Mouse (Mus musculus): ENCODE data around the gene Ablim2. TPM values are rescaled to one million over a fixed set of nuclear protein-coding genes. Genes with fewer than 3 reads are reported as not detected.
A peak's percentile ranks its signal among the peaks of the same experiment; 100 is the strongest.

The Ablim2 gene
- polyA plus RNA-seq, 1 experiment from 2014 or later: 0.51 TPM

DNA sequence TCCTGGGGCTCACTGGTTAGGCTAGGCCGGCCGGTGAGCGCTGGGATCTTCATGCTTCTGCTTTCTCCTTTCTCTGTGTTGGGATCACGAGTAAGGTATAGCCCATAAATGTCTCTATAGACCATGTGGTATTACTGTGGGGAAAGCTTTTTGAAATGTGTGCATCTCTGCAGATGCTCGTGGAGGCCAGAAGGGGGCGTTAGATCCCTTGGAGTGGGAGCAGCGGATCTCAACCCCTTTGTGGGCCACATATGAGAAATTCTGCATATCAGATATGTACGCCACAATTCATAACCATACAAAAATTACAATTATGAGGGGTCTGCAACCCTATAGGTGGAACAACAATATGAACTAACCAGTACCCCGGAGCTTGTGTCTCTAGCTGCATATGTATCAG, 131.3 kb downstream of the Ablim2 start:
- ATAC-seq (ENCODE audit: low FRiP score) (no peak), DNase-seq (ENCODE audit: low spot score, missing footprints) (no peak)
- no peak overlapping the region for H3K9ac ChIP-seq (ENCODE audit: low read length)
- no peaks in the 10 kb centered on the region for H3K4me1 ChIP-seq (ENCODE audit: control insufficient read depth, insufficient read depth, low read length)
- H3K27ac ChIP-seq (ENCODE audit: low read depth, low read length): no peak overlapping the region
- H3K4me3 ChIP-seq (ENCODE audit: low read depth, low read length): no peak overlapping the region
- no peaks in the 10 kb centered on the region for H3K36me3 ChIP-seq (ENCODE audit: control insufficient read depth, insufficient read depth, low read length)
- 53% methylated on average over 9 of the region's 9 CpGs for WGBS
- no peaks in the 10 kb centered on the region for H3K9me3 ChIP-seq (ENCODE audit: control insufficient read depth, low read length)
- H3K27me3 ChIP-seq (ENCODE audit: control insufficient read depth, insufficient read depth, low read length): peaks cover 4% of the 10 kb centered on the region; the same call in 1 of the 2 replicates
- H3K4me2 ChIP-seq: no peak overlapping the region

DNA sequence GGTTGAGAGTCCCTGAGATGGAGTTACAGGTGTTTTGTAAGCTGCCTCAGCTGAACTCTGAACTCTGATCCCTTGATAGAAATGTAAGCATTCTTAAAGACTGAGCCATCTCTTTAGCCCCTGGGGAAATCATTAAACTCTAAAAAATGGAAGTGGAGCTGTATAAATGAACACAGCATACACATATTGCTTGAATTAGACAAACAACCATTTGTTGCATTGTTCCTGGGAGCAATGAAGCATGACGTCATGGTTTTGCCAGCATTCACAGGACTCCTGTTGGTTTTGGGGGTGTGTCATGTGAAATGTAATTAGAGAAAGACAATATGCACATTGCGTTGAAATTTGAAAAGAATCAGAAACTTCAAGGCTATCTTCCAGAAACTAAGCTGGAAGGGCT, 132.0 kb downstream of the Ablim2 start:
- no peaks in the 10 kb centered on the region for H3K9me3 ChIP-seq (ENCODE audit: control insufficient read depth, low read length)
- no peak overlapping the region for H3K4me2 ChIP-seq
- H3K4me1 ChIP-seq (ENCODE audit: control insufficient read depth, insufficient read depth, low read length): peaks cover 6% of the 10 kb centered on the region
- H3K4me3 ChIP-seq (ENCODE audit: low read depth, low read length): no peak overlapping the region
- 55% methylated on average over 2 of the region's 2 CpGs for WGBS
- peaks cover 4% of the 10 kb centered on the region; the same call in 1 of the 2 replicates for H3K27me3 ChIP-seq (ENCODE audit: control insufficient read depth, insufficient read depth, low read length)
- no peak overlapping the region for H3K9ac ChIP-seq (ENCODE audit: low read length)
- ATAC-seq (ENCODE audit: low FRiP score) (no peak), DNase-seq (ENCODE audit: low spot score, missing footprints) (no peak)
- no peak overlapping the region for H3K27ac ChIP-seq (ENCODE audit: low read depth, low read length)
- no peaks in the 10 kb centered on the region for H3K36me3 ChIP-seq (ENCODE audit: control insufficient read depth, insufficient read depth, low read length)

DNA sequence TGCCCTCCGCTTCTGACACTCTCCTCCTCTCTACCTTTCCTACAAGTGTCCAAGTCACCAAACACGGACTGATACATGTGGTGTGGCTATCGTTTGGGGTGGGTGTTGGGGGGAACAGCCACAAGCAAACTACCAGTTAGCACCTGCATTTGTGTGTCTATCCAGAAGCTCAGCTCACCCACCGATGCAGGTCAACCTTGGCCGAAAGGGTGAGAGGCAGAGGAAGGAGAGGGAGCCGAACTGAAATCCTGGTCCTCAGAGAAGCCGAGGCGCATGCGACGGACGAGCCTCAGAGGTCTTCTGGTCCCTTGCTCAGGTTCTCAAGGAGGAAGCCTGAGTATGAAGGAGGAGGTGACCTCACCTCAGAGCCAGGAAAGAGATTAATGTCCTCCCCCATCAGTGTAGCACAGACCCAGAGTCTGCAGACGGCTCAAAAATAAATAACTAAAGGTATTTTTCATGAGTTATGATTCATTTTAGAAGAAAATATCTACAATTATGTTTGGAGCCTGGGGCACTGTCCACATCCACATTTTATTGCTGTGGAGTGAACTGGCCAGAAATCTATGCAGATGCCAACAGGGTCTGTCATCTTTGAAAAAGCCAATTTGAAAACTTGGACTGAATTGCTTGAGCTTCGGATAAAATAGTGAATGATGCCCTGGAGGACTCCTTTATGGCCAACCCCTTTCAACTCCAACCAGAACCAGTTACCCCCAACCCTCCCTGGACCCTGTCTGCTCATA, 133.5 kb downstream of the Ablim2 start:
- 92% methylated on average over 13 of the region's 13 CpGs for WGBS
- ATAC-seq (ENCODE audit: low FRiP score): no peak

DNA sequence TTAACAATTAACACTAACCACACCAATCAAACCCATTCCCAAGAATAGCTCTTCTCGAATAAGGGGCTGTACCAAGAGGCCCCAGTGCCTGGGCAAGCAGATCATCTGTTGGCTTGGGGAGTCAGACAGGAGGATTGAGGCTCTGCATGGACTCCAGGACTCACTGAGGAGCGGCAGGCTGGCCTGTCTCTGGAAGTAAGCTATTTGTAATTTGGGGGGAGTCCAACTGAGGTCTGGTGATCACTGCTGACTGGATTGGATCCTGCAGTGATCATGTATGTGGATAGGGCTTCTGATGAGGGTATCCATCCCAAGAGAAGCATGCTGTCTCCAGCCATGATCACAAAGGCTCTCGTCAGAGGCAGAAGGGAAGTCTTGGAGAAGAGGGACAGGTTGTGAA, 134.7 kb downstream of the Ablim2 start:
- Histone ChIP-seq H3K4me2 (no peak overlapping the region), H3K9ac (ENCODE audit: low read length) (no peak overlapping the region), H3K27me3 (ENCODE audit: control insufficient read depth, insufficient read depth, low read length) (peaks cover 4% of the 10 kb centered on the region; the same call in 1 of the 2 replicates), H3K36me3 (ENCODE audit: control insufficient read depth, insufficient read depth, low read length) (no peaks in the 10 kb centered on the region), H3K4me1 (ENCODE audit: control insufficient read depth, insufficient read depth, low read length) (peaks cover 20% of the 10 kb centered on the region), H3K9me3 (ENCODE audit: control insufficient read depth, low read length) (no peaks in the 10 kb centered on the region), H3K4me3 (ENCODE audit: low read depth, low read length) (no peak overlapping the region), H3K27ac (ENCODE audit: low read depth, low read length) (no peak overlapping the region)
- DNase-seq (ENCODE audit: low spot score, missing footprints) (no peak), ATAC-seq (ENCODE audit: low FRiP score) (no peak)
- WGBS: 86% methylated on average over 3 of the region's 3 CpGs

More for the DNA sequence above, 133.5 kb downstream of the Ablim2 start:
- Histone ChIP-seq H3K27ac (ENCODE audit: low read depth, low read length) (no peak overlapping the region), H3K9ac (ENCODE audit: low read length) (no peak overlapping the region), H3K9me3 (ENCODE audit: control insufficient read depth, low read length) (no peaks in the 10 kb centered on the region), H3K36me3 (ENCODE audit: control insufficient read depth, insufficient read depth, low read length) (no peaks in the 10 kb centered on the region), H3K4me2 (no peak overlapping the region), H3K4me1 (ENCODE audit: control insufficient read depth, insufficient read depth, low read length) (peaks cover 13% of the 10 kb centered on the region), H3K4me3 (ENCODE audit: low read depth, low read length) (no peak overlapping the region), H3K27me3 (ENCODE audit: control insufficient read depth, insufficient read depth, low read length) (peaks cover 4% of the 10 kb centered on the region; the same call in 1 of the 2 replicates)
- no peak for DNase-seq (ENCODE audit: low spot score, missing footprints)

GRCm38 (mm10) chr5:35893093-35893804, 135.6 kb downstream of the Ablim2 start, which contains the start of gene Afap1:
TSS of gene Afap1 (plus strand) at chr5:35893319.
- H3K4me2 ChIP-seq: peak within 1 kb of the TSS; percentile 82
- DNase-seq (ENCODE audit: low spot score, missing footprints) (peak; percentile 100), ATAC-seq (ENCODE audit: low FRiP score) (peak; percentile 96)
- H3K27me3 ChIP-seq (ENCODE audit: control insufficient read depth, insufficient read depth, low read length): peaks cover 4% of the 10 kb centered on the region; the same call in 1 of the 2 replicates
- no peaks in the 10 kb centered on the region for H3K9me3 ChIP-seq (ENCODE audit: control insufficient read depth, low read length)
- peak within 1 kb of the TSS; percentile 80 for H3K4me3 ChIP-seq (ENCODE audit: low read depth, low read length)
- WGBS: under 1% methylated on average over 49 of the region's 49 CpGs
- no peaks in the 10 kb centered on the region for H3K36me3 ChIP-seq (ENCODE audit: control insufficient read depth, insufficient read depth, low read length)
- peak within 1 kb of the TSS; percentile 92 for H3K9ac ChIP-seq (ENCODE audit: low read length)
- peaks cover 22% of the 10 kb centered on the region for H3K4me1 ChIP-seq (ENCODE audit: control insufficient read depth, insufficient read depth, low read length)
- H3K27ac ChIP-seq (ENCODE audit: low read depth, low read length): peak within 1 kb of the TSS; percentile 54; the same call in 1 of the 2 replicates

- ATAC-seq (ENCODE audit: low FRiP score): peak; percentile 57
- Histone ChIP-seq H3K27me3 (ENCODE audit: control insufficient read depth, insufficient read depth, low read length) (peaks cover 4% of the 10 kb centered on the region; the same call in 1 of the 2 replicates), H3K4me3 (ENCODE audit: low read depth, low read length) (peak overlapping the region; percentile 80), H3K36me3 (ENCODE audit: control insufficient read depth, insufficient read depth, low read length) (no peaks in the 10 kb centered on the region), H3K27ac (ENCODE audit: low read depth, low read length) (peak overlapping the region; percentile 54; the same call in 1 of the 2 replicates), H3K4me2 (peak overlapping the region; percentile 82), H3K9ac (ENCODE audit: low read length) (peak overlapping the region; percentile 92), H3K9me3 (ENCODE audit: control insufficient read depth, low read length) (no peaks in the 10 kb centered on the region), H3K4me1 (ENCODE audit: control insufficient read depth, insufficient read depth, low read length) (peaks cover 22% of the 10 kb centered on the region)
- peak; percentile 96 for DNase-seq (ENCODE audit: low spot score, missing footprints)
- 3% methylated on average over 21 of the region's 21 CpGs for whole genome bisulfite sequencing
Measured at GRCm38 (mm10) chr5:35893805-35894260, 136.2 kb downstream of the Ablim2 start.

- H3K9ac ChIP-seq (ENCODE audit: low read length): peak overlapping the region; percentile 92
- peaks cover 4% of the 10 kb centered on the region; the same call in 1 of the 2 replicates for H3K27me3 ChIP-seq (ENCODE audit: control insufficient read depth, insufficient read depth, low read length)
- no peaks in the 10 kb centered on the region for H3K36me3 ChIP-seq (ENCODE audit: control insufficient read depth, insufficient read depth, low read length)
- peak overlapping the region; percentile 82 for H3K4me2 ChIP-seq
- ATAC-seq (ENCODE audit: low FRiP score) (peak; percentile 1; the same call in 1 of the 2 replicates), DNase-seq (ENCODE audit: low spot score, missing footprints) (peak; percentile 93)
- 10% methylated on average over 30 of the region's 30 CpGs for WGBS
- peak overlapping the region; percentile 80 for H3K4me3 ChIP-seq (ENCODE audit: low read depth, low read length)
- no peaks in the 10 kb centered on the region for H3K9me3 ChIP-seq (ENCODE audit: control insufficient read depth, low read length)
- peaks cover 22% of the 10 kb centered on the region for H3K4me1 ChIP-seq (ENCODE audit: control insufficient read depth, insufficient read depth, low read length)
- H3K27ac ChIP-seq (ENCODE audit: low read depth, low read length): no peak overlapping the region
Measured at GRCm38 (mm10) chr5:35894295-35895047, 136.8 kb downstream of the Ablim2 start.

DNA sequence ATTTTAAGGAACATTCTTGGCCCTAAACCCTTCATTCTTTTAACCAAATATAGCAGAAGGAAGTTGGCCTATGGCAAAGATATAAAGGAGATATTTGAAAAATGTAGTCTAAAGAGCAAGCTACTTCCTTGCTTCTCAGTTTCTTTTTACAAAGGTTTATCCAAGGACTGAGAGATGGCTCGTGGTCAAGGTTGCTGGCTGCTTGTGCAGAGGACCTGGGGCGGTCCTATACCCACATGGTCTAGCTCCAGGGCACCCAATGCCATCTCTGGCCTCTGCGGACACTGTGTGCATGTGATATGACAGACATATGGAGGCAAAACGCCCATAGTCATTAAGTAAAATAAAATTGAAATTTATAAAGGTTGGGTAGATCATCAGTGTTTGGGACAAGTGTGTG, 138.2 kb downstream of the Ablim2 start:
- H3K27ac ChIP-seq (ENCODE audit: low read depth, low read length): no peak overlapping the region
- no peak overlapping the region for H3K4me3 ChIP-seq (ENCODE audit: low read depth, low read length)
- no peak for DNase-seq (ENCODE audit: low spot score, missing footprints)
- no peaks in the 10 kb centered on the region for H3K9me3 ChIP-seq (ENCODE audit: control insufficient read depth, low read length)
- no peak overlapping the region for H3K9ac ChIP-seq (ENCODE audit: low read length)
- H3K4me1 ChIP-seq (ENCODE audit: control insufficient read depth, insufficient read depth, low read length): peaks cover 29% of the 10 kb centered on the region
- 90% methylated on average over 4 of the region's 4 CpGs for WGBS
- peaks cover 4% of the 10 kb centered on the region; the same call in 1 of the 2 replicates for H3K27me3 ChIP-seq (ENCODE audit: control insufficient read depth, insufficient read depth, low read length)
- H3K4me2 ChIP-seq: no peak overlapping the region
- H3K36me3 ChIP-seq (ENCODE audit: control insufficient read depth, insufficient read depth, low read length): no peaks in the 10 kb centered on the region
- ATAC-seq (ENCODE audit: low FRiP score): no peak
